Mouse (Mus musculus): ENCODE measurements around the gene Nfkbia. TPM values are rescaled to one million over a fixed set of nuclear protein-coding genes. Genes with fewer than 3 reads are reported as not detected.
A peak's percentile ranks its signal among the peaks of the same experiment; 100 is the strongest.

Nfkbia gene
- polyA plus RNA-seq, 1 experiment from 2014 or later = 60.2 TPM

DNA sequence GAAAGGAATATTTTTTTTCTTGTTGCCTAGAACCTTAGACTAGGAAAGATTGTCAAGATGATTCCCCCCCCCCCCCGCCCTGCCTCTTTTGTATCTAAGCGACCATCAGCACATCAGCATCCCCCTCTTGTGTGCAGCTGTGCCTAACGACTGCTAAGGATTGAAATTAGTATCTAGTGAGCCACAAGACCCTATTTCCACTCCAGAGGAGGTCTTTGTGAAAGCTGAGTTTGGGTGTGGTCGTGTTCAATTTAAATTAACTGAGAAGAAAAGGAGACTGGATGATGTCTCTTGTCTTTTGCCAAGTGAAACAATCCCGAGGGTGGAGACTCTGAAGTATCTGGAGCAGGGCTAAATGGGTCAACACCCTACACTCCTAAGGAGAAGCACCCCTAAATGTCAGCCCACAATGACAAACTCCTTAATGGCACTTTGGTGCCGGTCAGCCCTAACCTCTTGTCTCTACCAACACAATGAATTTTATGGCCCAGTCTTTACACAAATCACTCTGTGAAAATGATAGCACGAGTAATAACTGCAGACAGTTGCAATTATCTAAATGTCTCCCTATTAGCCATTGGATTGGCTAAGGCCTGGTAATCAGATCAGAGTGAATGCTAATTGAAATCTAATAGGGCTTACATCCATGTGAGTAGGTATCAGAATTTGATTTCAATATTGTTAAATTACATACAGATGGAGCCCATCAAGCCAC is 13.0 kb upstream of the Nfkbia start:
- no peaks in the 10 kb centered on the region for H3K36me3 ChIP-seq

DNA sequence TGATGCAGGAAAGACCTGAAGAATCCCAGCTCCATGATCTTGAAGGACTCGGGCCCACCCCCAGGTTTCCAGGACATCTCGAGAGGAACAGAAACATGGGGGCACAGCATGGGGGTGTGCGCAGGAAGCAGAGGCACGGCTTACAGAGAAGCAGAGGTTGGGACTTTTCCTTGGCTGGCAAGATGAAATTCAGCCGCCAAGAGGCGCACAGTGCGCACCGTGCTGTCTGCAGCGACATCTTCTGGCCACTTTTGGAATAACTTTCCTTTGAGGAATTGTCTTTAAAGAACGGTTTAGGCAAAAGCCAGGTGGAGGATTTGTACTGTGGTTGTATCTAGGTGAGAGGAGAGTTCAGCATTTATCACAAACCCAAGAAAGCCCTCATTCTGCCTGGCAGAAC is 6.6 kb upstream of the Nfkbia start:
- Histone ChIP-seq H3K4me2 (peak overlapping the region; percentile 41), H3K27me3 (replicated peaks) (0 out of 2 replicates have a peak, but pooled peaks cover 4% of the 10 kb centered on the region), H3K27ac (replicated peaks) (no peak overlapping the region), H3K9me3 (replicated peaks) (no peaks in the 10 kb centered on the region), H3K4me3 (replicated peaks) (no peak overlapping the region), H3K9ac (replicated peaks) (no peak overlapping the region), H3K4me1 (peaks cover 3% of the 10 kb centered on the region), H3K36me3 (no peaks in the 10 kb centered on the region)
- WGBS = under 1% methylated on average over 10 of the region's 10 CpGs
- peak; percentile 73; the same call in 1 of the 2 replicates for ATAC-seq (ENCODE audit: low FRiP score)

More for the DNA sequence above, 13.0 kb upstream of the Nfkbia start:
- no peak overlapping the region for H3K4me3 ChIP-seq (replicated peaks)
- H3K9me3 ChIP-seq (replicated peaks) = no peaks in the 10 kb centered on the region
- 0 out of 2 replicates have a peak, but pooled peaks cover 8% of the 10 kb centered on the region for H3K27me3 ChIP-seq (replicated peaks)
- peak; percentile 55 for ATAC-seq (ENCODE audit: low FRiP score)
- 0 out of 2 replicates have a peak, but pooled peaks cover 4% of the 10 kb centered on the region for H3K4me1 ChIP-seq
- no peak overlapping the region for H3K9ac ChIP-seq (replicated peaks)
- H3K4me2 ChIP-seq = no peak overlapping the region
- WGBS = 26% methylated on average over 7 of the region's 7 CpGs
- no peak overlapping the region for H3K27ac ChIP-seq (replicated peaks)

DNA sequence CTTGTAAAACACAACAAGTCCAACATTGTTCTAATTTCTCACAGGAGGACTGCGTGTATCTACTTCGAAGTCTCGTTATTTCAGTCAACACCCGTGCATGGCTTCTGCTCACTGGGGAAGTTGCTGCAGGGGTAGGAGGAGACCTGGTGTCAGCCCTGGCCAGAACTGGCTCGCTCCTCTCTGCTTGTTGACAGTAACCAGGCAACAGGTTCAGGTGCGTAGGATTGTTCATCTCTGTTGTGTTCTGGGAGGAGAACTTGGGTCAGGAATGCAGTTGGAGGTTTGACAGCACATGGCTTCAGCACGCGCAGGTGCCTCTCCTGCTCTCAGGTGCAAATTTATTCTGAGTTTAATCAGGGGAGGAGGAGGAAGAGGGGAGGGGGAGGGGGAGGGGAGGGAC is 5.3 kb upstream of the Nfkbia start:
- H3K27me3 ChIP-seq (replicated peaks) = no peaks in the 10 kb centered on the region
- ATAC-seq (ENCODE audit: low FRiP score) = no peak
- no peak overlapping the region for H3K9ac ChIP-seq (replicated peaks)
- H3K27ac ChIP-seq (replicated peaks) = no peak overlapping the region
- H3K36me3 ChIP-seq = no peaks in the 10 kb centered on the region
- H3K4me1 ChIP-seq = peaks cover 11% of the 10 kb centered on the region
- WGBS = 67% methylated on average over 8 of the region's 8 CpGs
- H3K4me2 ChIP-seq = no peak overlapping the region
- H3K4me3 ChIP-seq (replicated peaks) = no peak overlapping the region
- no peaks in the 10 kb centered on the region for H3K9me3 ChIP-seq (replicated peaks)

DNA sequence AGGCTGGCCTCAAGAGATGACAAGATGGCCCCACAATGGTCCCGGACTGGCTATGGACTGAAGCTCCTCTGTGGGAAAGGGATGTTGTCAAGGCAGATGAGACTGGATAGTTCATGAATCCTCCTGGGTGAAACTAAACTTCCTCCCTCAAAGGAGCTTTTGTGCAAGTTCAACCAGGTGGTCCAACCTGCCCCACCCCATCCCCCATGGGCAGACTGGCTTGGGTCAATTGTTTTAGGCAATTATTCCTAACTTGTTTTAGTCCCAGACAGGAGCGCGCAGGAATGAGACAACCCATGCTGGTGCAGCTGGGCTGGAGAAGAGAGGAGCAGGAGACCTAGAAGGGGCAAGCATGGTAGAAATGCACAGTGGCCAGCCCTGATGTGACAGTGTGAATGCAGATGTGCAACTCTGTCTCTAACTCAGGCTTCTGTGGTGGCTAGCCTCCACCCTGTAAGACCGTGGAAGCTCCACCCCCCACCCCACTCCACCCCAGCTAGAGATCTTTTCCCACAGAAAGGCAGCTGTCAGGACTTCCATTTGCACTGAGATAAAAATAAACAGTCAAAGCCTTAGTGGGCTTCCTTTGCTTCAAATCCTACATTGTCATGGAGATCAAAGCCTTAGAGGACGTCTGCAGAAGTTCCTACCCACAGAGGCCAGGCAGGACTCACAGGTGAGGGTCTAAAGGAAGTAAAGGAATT is 3.6 kb upstream of the Nfkbia start:
- no peak for ATAC-seq (ENCODE audit: low FRiP score)
- H3K4me2 ChIP-seq = no peak overlapping the region
- H3K36me3 ChIP-seq = no peaks in the 10 kb centered on the region
- H3K4me1 ChIP-seq = peaks cover 18% of the 10 kb centered on the region
- 0 out of 2 replicates have a peak overlapping the region, but pooled peaks have one; percentile 2 for H3K27ac ChIP-seq (replicated peaks)
- no peaks in the 10 kb centered on the region for H3K9me3 ChIP-seq (replicated peaks)
- H3K4me3 ChIP-seq (replicated peaks) = no peak overlapping the region
- H3K27me3 ChIP-seq (replicated peaks) = no peaks in the 10 kb centered on the region
- H3K9ac ChIP-seq (replicated peaks) = no peak overlapping the region
- 73% methylated on average over 5 of the region's 5 CpGs for WGBS

DNA sequence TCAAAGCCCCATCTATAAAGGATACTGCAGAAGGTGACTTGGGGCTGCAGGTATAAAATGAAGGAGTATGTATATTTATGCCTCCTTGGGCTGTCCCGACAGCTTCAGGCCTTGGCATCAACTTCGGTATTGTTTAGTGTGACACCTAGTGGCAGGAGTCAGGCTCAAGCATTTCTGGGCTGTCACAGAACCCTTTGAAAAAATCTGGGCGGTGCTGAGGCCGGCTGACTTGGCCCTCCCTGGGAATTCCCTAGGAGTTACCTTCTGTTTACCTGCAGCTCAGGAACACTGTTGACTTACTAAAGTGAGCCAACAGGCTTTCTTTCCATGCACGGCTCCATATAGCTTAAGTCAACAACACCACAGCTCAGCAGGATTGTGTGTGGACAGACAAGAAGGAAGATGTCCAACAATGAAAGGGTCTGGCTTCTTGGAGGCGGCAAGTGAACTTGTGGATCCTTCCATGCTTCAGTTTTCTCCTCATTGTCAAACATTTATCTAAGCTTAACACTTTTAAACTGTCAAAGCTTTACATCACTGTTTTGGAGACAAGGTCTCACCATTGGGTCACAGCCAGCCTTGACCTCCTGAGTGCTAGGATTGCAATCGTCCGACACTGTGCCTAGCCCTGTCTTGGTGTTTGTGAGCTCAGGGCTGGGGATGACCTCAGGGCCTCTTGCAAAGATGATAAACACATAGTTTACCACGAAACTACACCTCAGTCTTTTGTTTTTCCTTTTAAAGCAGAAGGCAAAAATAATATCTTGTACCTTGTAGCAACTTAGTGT is 2.9 kb upstream of the Nfkbia start:
- ATAC-seq (ENCODE audit: low FRiP score) = no peak
- Histone ChIP-seq H3K4me2 (no peak overlapping the region), H3K36me3 (peaks cover 6% of the 10 kb centered on the region), H3K9me3 (replicated peaks) (no peaks in the 10 kb centered on the region), H3K27me3 (replicated peaks) (no peaks in the 10 kb centered on the region), H3K9ac (replicated peaks) (no peak overlapping the region), H3K4me3 (replicated peaks) (no peak overlapping the region), H3K4me1 (peaks cover 26% of the 10 kb centered on the region), H3K27ac (replicated peaks) (no peak overlapping the region)
- WGBS = 38% methylated on average over 9 of the region's 9 CpGs

DNA sequence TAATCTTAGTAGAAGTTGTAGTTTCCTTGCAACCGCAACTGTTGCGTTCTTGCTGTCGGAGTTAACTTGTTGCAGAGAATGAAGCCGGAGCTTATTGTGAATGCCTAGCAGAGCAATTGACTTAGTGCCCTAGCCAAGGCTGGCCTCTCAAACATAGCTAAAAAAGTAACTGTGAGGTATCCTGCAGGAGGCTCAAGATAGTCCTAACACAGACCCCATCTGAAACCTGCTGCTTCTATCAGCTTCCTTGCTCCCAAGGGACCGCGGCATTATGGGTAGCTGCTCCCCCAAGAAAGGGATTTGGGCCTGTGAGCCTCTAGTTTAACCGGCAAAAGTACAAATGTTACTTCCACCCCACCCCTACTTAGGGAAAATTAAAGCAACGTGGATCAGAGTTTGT is 934 bp upstream of the Nfkbia start:
- 37% methylated on average over 8 of the region's 8 CpGs for WGBS
- no peak overlapping the region for H3K9ac ChIP-seq (replicated peaks)
- no peak for ATAC-seq (ENCODE audit: low FRiP score)
- H3K27me3 ChIP-seq (replicated peaks) = no peaks in the 10 kb centered on the region
- H3K27ac ChIP-seq (replicated peaks) = no peak overlapping the region; the same call in 1 of the 2 replicates
- peak overlapping the region; percentile 95; the same call in 1 of the 2 replicates for H3K4me3 ChIP-seq (replicated peaks)
- peaks cover 16% of the 10 kb centered on the region for H3K36me3 ChIP-seq
- peaks cover 37% of the 10 kb centered on the region for H3K4me1 ChIP-seq
- H3K4me2 ChIP-seq = peak overlapping the region; percentile 91
- H3K9me3 ChIP-seq (replicated peaks) = no peaks in the 10 kb centered on the region

DNA sequence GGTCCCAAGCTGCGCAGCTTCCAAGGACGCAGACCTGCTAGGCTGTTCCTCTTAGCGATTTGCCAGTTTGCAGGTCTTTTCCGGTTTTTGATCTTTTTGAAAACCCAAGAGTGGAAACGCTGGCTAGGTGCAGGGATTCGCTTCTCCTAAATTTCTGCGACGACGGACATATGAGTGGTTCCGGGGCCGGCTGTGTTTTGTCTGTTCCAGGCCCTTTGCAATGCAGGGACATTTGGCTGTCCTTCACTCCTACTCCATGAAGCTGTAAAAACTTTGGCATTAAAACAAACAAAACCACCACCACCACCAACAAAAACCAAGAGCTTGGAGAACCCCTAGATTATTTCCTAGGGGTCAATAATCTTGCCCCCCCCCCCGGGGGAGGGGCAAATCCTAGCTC is 494 bp upstream of the Nfkbia start:
- H3K4me3 ChIP-seq (replicated peaks) = peak overlapping the region; percentile 95
- peaks cover 20% of the 10 kb centered on the region for H3K36me3 ChIP-seq
- H3K9me3 ChIP-seq (replicated peaks) = no peaks in the 10 kb centered on the region
- no peak for ATAC-seq (ENCODE audit: low FRiP score)
- H3K27me3 ChIP-seq (replicated peaks) = no peaks in the 10 kb centered on the region
- peak overlapping the region; percentile 99 for H3K9ac ChIP-seq (replicated peaks)
- H3K4me2 ChIP-seq = peak overlapping the region; percentile 91
- peak overlapping the region; percentile 99 for H3K27ac ChIP-seq (replicated peaks)
- under 1% methylated on average over 12 of the region's 12 CpGs for WGBS
- peaks cover 37% of the 10 kb centered on the region for H3K4me1 ChIP-seq

DNA sequence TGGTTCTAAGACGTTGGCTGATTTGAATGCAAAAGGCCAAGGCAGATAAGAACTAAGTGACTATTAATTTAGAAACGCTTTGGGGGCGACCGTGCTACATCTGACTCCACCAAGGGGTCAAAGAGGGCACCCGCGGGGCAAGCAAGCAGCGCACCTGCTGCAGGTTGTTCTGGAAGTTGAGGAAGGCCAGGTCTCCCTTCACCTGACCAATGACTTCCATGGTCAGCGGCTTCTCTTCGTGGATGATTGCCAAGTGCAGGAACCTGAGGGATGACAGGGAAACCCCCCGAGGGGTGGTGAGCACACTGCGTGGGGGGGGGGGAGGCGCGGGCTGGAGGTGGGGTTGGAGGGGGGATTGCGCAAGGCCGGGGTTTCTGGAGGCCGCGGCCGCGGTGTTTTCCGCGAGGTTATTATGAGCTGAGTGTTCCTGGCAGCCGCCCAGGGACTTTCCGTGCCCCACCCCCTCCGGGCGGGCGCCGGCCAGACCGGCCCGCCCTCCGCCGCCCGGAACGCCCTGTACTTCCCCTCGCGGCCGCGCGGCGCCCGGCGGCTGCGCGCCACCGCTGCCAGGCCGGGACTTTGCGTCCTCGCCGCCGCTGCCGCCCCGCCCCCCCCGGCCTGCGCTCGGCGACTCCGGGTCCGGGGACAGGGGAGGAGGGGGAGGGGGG is 797 bp downstream of the Nfkbia start:
- WGBS = 2% methylated on average over 51 of the region's 57 CpGs
- H3K4me3 ChIP-seq (replicated peaks) = peak overlapping the region; percentile 95
- peaks cover 37% of the 10 kb centered on the region for H3K4me1 ChIP-seq
- H3K27me3 ChIP-seq (replicated peaks) = no peaks in the 10 kb centered on the region
- peak overlapping the region; percentile 91 for H3K4me2 ChIP-seq
- ATAC-seq (ENCODE audit: low FRiP score) = peak; percentile 87
- peaks cover 31% of the 10 kb centered on the region for H3K36me3 ChIP-seq
- no peaks in the 10 kb centered on the region for H3K9me3 ChIP-seq (replicated peaks)
- peak overlapping the region; percentile 99 for H3K9ac ChIP-seq (replicated peaks)
- peak overlapping the region; percentile 99 for H3K27ac ChIP-seq (replicated peaks)

DNA sequence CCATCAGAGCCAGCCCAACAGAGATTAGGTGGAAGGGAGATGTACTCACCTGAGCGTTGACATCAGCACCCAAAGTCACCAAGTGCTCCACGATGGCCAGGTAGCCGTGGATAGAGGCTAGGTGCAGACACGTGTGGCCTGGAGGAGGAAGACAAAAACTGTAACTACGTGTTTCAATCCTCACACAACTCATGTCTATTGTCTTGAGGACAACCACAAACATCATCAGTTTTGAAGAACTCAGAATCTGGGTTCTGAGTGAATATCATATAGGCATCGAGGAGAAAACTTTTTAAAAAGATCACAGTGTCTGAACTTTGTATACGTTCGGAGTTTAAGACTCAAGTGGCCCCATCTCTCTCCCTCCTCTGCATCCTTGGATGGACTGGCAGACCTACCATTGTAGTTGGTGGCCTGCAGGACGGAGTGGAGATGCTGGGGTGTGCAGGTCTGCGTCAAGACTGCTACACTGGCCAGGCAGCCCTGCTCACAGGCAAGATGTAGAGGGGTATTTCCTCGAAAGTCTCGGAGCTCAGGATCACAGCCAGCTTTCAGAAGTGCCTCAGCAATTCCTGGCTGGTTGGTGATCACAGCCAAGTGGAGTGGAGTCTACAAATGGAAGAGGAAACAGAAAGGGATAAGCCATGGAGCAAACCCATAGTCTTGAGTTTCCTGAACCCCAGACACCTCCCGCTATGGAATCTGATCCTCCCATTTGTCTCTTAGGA is 1.6 kb downstream of the Nfkbia start:
- ATAC-seq (ENCODE audit: low FRiP score) = no peak
- Histone ChIP-seq H3K4me2 (peak overlapping the region; percentile 91), H3K36me3 (peaks cover 36% of the 10 kb centered on the region), H3K9me3 (replicated peaks) (no peaks in the 10 kb centered on the region), H3K4me3 (replicated peaks) (peak overlapping the region; percentile 95), H3K27ac (replicated peaks) (peak overlapping the region; percentile 99), H3K27me3 (replicated peaks) (no peaks in the 10 kb centered on the region), H3K4me1 (peaks cover 37% of the 10 kb centered on the region), H3K9ac (replicated peaks) (peak overlapping the region; percentile 99)
- 80% methylated on average over 13 of the region's 13 CpGs for WGBS

DNA sequence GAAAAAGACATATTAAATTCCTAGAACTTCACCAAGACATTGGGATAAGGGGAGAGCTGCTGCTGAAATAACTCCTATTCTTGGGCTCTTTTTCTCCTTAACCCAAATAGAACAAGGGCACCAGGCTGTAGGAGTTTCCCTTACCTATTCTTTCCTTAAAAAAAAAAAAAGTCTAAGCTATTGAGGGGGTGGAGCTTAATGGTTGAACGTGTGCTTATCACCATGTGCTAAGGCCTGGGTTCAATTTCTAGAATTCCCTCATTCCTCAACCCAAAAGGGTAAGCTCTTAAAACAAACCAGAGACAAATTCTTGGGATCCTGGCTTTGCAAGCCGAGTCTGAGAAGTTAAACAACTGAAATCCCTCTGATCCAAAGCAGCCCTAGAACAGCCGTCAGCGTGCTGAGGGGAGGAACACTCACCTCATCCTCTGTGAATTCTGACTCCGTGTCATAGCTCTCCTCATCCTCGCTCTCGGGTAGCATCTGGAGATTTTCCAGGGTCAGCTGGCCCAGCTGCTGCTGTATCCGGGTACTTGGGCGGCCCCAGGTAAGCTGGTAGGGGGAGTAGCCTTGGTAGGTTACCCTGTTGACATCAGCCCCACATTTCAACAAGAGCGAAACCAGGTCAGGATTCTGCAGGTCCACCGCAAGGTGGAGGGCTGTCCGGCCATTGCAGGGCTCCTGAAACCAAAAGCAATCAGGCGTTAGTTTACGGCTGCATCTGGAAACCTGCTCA is 2.3 kb downstream of the Nfkbia start:
- WGBS = 89% methylated on average over 14 of the region's 14 CpGs
- Histone ChIP-seq H3K4me3 (replicated peaks) (peak overlapping the region; percentile 95; the same call in 1 of the 2 replicates), H3K4me2 (peak overlapping the region; percentile 91), H3K27me3 (replicated peaks) (no peaks in the 10 kb centered on the region), H3K4me1 (peaks cover 37% of the 10 kb centered on the region), H3K27ac (replicated peaks) (no peak overlapping the region), H3K9me3 (replicated peaks) (no peaks in the 10 kb centered on the region), H3K36me3 (peaks cover 36% of the 10 kb centered on the region), H3K9ac (replicated peaks) (no peak overlapping the region)
- ATAC-seq (ENCODE audit: low FRiP score) = no peak
